Mouse (Mus musculus) monocyte, adult 5-6 weeks (primary cell): Measurements from ENCODE around the gene Rp2. TPM values are rescaled to one million over a fixed set of nuclear protein-coding genes. Genes with fewer than 3 reads are reported as not detected.

Experiments
- ATAC-seq: fragments of 153-309, 156-312 bp; replicated peaks from 2 replicates; pipeline ENCODE4 v1.8.0; 2017; ENCODE audit warnings: mild to moderate bottlenecking; ENCODE audit not compliant: low TSS enrichment, insufficient number of reproducible peaks, severe bottlenecking, poor library complexity, low FRiP score
- total RNA-seq: library from RNA; stranded (forward); fragments of 200-1000, 200-491, 200-594 nt; gene quantifications from 3 replicates; pipeline ENCODE4 v1.2.3, GENCODE M21; 2017

The Rp2 gene
- total RNA-seq, 1 experiment from 2014 or later: 136 TPM

- no peak for ATAC-seq
Measured at GRCm38 (mm10) chrX:20414885-20415622, 50.8 kb downstream of the Rp2 start.

GRCm38 (mm10) chrX:20418461-20418860 is 54.2 kb downstream of the Rp2 start:
- ATAC-seq: no peak

GRCm38 (mm10) chrX:20419536-20419935 is 55.3 kb downstream of the Rp2 start:
- no peak for ATAC-seq

- peak; percentile 56 for ATAC-seq
Measured at GRCm38 (mm10) chrX:20425140-20425838, 61.0 kb downstream of the Rp2 start, which contains the start of gene Jade3. TSS of gene Jade3 (plus strand) at chrX:20425688.

GRCm38 (mm10) chrX:20425839-20426449 is 61.7 kb downstream of the Rp2 start:
- peak; percentile 22; the same call in 1 of the 2 replicates for ATAC-seq

Other genes starting within 250 kb of the Rp2 start
- gene Slc9a7, start 72.7 kb upstream of the Rp2 start, total RNA-seq: 12.5 to 61.2 TPM (median 32.6 TPM) in 3 replicates
- 2.2 to 5.3 TPM (median 2.8 TPM) in 3 replicates for gene Jade3, start 61.2 kb downstream of the Rp2 start, total RNA-seq
- not detected in 3 replicates for gene Rgn, start 185.3 kb downstream of the Rp2 start, total RNA-seq